Mouse (Mus musculus): Measurements from ENCODE around the gene Gucy2g. TPM values are rescaled to one million over a fixed set of nuclear protein-coding genes. Genes with fewer than 3 reads are reported as not detected.

Gene Gucy2g
- total and polyA plus RNA-seq, 3 experiments: 0.65 to 2.4 TPM; not detected in 1

DNA sequence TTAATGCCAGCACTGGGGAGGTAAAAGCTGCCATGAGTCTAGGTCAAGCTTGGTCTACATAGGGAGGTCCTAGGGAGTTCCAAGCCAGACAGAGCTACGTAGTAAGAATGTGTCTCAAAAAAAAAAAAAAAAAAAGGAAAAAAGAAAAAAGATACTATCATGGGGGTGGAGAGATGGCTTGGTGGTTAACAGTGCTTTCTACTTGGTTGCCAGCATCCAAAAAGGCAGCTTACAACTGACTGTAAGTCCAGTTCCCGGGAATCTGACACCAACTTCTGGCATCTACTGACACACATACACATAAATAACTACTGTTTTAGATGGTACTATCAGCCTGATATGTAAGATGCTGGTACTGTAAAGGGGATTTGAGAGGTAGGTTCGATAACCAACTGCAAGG, 32.0 kb downstream of the Gucy2g start:
- H3K4me3 ChIP-seq (ENCODE audit: control insufficient read depth in 1 of 2, insufficient read depth in 1 of 2, low read depth in 2 of 2, low read length in 2 of 2): peak overlapping the region; percentile 50 to 64
- no peak for TF ChIP-seq CHD2 (IDR thresholded peaks at IDR 0.05; ENCODE audit: low read length)
- no peak for TF ChIP-seq RCOR1 (IDR thresholded peaks at IDR 0.05; ENCODE audit: low read depth, low read length)
- TF ChIP-seq MYC (IDR thresholded peaks at IDR 0.05; ENCODE audit: low read depth, low read length): no peak
- TF ChIP-seq EP300 (IDR thresholded peaks at IDR 0.05; ENCODE audit: low read depth in 1 of 2, low read length in 2 of 2): no peak
- no peak for TF ChIP-seq MAX (IDR thresholded peaks at IDR 0.05; ENCODE audit: low read length)
- TF ChIP-seq KAT2A (conservative IDR thresholded peaks at IDR 0.05; ENCODE audit: low read depth, low read length): no peak
- no peak for TF ChIP-seq POLR2A (IDR thresholded peaks at IDR 0.05; ENCODE audit: control insufficient read depth in 1 of 2, insufficient read depth in 1 of 2, low read depth in 1 of 2, low read length in 2 of 2, poor library complexity in 1 of 2)
- TF ChIP-seq GABPA (IDR thresholded peaks at IDR 0.05; ENCODE audit: low read depth, low read length): no peak
- TF ChIP-seq CHD1 (IDR thresholded peaks at IDR 0.05; ENCODE audit: low read depth, low read length): no peak
- no peak for TF ChIP-seq SIN3A (IDR thresholded peaks at IDR 0.05; ENCODE audit: low read length)
- TF ChIP-seq USF2 (IDR thresholded peaks at IDR 0.05; ENCODE audit: borderline replicate concordance in 1 of 2, insufficient read depth in 1 of 2, low read depth in 1 of 2, low read length in 2 of 2): no peak
- no peak for TF ChIP-seq MXI1 (IDR thresholded peaks at IDR 0.05; ENCODE audit: low read depth, low read length)
- no peak for TF ChIP-seq TAL1 (IDR thresholded peaks at IDR 0.05; ENCODE audit: low read length)
- TF ChIP-seq RAD21 (IDR thresholded peaks at IDR 0.05; ENCODE audit: low read depth, low read length): no peak
- TF ChIP-seq ZNF384 (IDR thresholded peaks at IDR 0.05; ENCODE audit: low read depth, low read length): peak; percentile 85
- TF ChIP-seq GATA1 (IDR thresholded peaks at IDR 0.05; ENCODE audit: low read depth, low read length): 0 out of 2 replicates have a peak, but pooled peaks have one; percentile 21
- no peak for TF ChIP-seq E2F4 (IDR thresholded peaks at IDR 0.05; ENCODE audit: borderline replicate concordance, low read depth, low read length)
- TF ChIP-seq ZMIZ1 (IDR thresholded peaks at IDR 0.05; ENCODE audit: low read depth, low read length): no peak
- peak overlapping the region; percentile 57 for H3K9ac ChIP-seq (ENCODE audit: control insufficient read depth, low read depth, low read length, poor library complexity, severe bottlenecking)
- peaks cover 0 to 13% of the 10 kb centered on the region in 2 experiments; a peak in 2 of 4 replicates for H3K36me3 ChIP-seq (ENCODE audit: control insufficient read depth in 1 of 2, insufficient read depth in 2 of 2, low read length in 2 of 2)
- H3K4me1 ChIP-seq (ENCODE audit: control insufficient read depth in 1 of 2, insufficient read depth in 2 of 2, low read length in 2 of 2): peaks cover 0 to 13% of the 10 kb centered on the region in 2 experiments; a peak in 2 of 4 replicates
- no peaks in the 10 kb centered on the region for H3K9me3 ChIP-seq (replicated peaks; ENCODE audit: insufficient read depth, low read length)
- no peak overlapping the region; the same call in 1 of the 2 replicates for H3K27ac ChIP-seq (ENCODE audit: control insufficient read depth, low read depth, low read length)
- H3K79me2 ChIP-seq (ENCODE audit: control insufficient read depth, insufficient read depth, low read length, poor library complexity): peaks cover 19% of the 10 kb centered on the region
- H3K27me3 ChIP-seq (ENCODE audit: control insufficient read depth in 1 of 2, insufficient read depth in 2 of 2, low read length in 2 of 2): no peaks in the 10 kb centered on the region
- DNase-seq (ENCODE audit: low read depth, low spot score): peak; percentile 55

DNA sequence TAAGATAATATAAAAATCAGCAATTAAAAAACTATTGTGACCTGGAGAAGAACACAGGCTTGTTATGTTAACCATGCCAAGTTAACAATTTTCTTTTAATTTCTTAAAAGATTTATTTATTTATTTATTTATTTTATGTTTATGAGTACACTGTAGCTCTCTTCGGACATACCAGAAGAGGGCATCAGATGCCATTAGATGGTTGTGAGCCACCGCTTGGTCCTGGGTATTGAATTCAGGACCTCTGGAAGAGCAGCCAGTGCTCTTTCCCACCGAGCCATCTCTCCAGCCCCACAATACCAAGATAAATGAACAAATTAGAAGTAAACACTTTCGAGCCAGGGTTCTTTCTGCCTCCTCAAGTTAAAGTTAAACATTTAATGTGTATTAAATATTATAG, 32.4 kb downstream of the Gucy2g start:
- H3K4me3 ChIP-seq (ENCODE audit: control insufficient read depth in 1 of 2, insufficient read depth in 1 of 2, low read depth in 2 of 2, low read length in 2 of 2): peak overlapping the region; percentile 50 to 64
- peak; percentile 78 for DNase-seq (ENCODE audit: low read depth, low spot score)
- peak; percentile 78 for TF ChIP-seq RAD21 (IDR thresholded peaks at IDR 0.05; ENCODE audit: low read depth, low read length)
- TF ChIP-seq JUND (IDR thresholded peaks at IDR 0.05; ENCODE audit: low read depth, low read length): no peak
- TF ChIP-seq ZC3H11A (IDR thresholded peaks at IDR 0.05; ENCODE audit: low read depth, low read length): peak; percentile 87
- no peak for TF ChIP-seq MAZ (IDR thresholded peaks at IDR 0.05; ENCODE audit: low read depth, low read length)
- peak; percentile 23 to 67 (median 59); a peak in 5 of 6 replicates for TF ChIP-seq CTCF (IDR thresholded peaks at IDR 0.05 in 2 of 3, conservative IDR thresholded peaks at IDR 0.05 in 1 of 3; ENCODE audit: control insufficient read depth in 1 of 3, insufficient read depth in 1 of 3, low read depth in 2 of 3, low read length in 3 of 3, poor library complexity in 1 of 3, severe bottlenecking in 1 of 3)
- 0 out of 2 replicates have a peak, but pooled peaks have one; percentile 25 for TF ChIP-seq TBP (IDR thresholded peaks at IDR 0.05; ENCODE audit: low read depth, low read length)
- TF ChIP-seq SMC3 (IDR thresholded peaks at IDR 0.05; ENCODE audit: low read depth, low read length): peak; percentile 75
- H3K79me2 ChIP-seq (ENCODE audit: control insufficient read depth, insufficient read depth, low read length, poor library complexity): peaks cover 19% of the 10 kb centered on the region
- H3K9me3 ChIP-seq (replicated peaks; ENCODE audit: insufficient read depth, low read length): no peaks in the 10 kb centered on the region
- H3K9ac ChIP-seq (ENCODE audit: control insufficient read depth, low read depth, low read length, poor library complexity, severe bottlenecking): peak overlapping the region; percentile 84
- H3K4me1 ChIP-seq (ENCODE audit: control insufficient read depth in 1 of 2, insufficient read depth in 2 of 2, low read length in 2 of 2): peaks cover 0 to 13% of the 10 kb centered on the region in 2 experiments; a peak in 2 of 4 replicates
- no peak overlapping the region; the same call in 1 of the 2 replicates for H3K27ac ChIP-seq (ENCODE audit: control insufficient read depth, low read depth, low read length)
- peaks cover 0 to 13% of the 10 kb centered on the region in 2 experiments; a peak in 2 of 4 replicates for H3K36me3 ChIP-seq (ENCODE audit: control insufficient read depth in 1 of 2, insufficient read depth in 2 of 2, low read length in 2 of 2)
- no peaks in the 10 kb centered on the region for H3K27me3 ChIP-seq (ENCODE audit: control insufficient read depth in 1 of 2, insufficient read depth in 2 of 2, low read length in 2 of 2)

All from MEL (cell line).